Mouse (Mus musculus): ENCODE results near the gene Ifi202b.
"Not testable (repeated sequence)": the region's sequence is repeated elsewhere in the genome, so short reads cannot be mapped to it uniquely, and the experiment has no call there.

The Ifi202b gene

GRCm38 (mm10) chr1:173982694-173983305 lies at the start of gene Ifi202b:
Gene Ifi202b (minus strand): TSS chr1:173982744.
- DNase-seq (ENCODE audit: extremely low spot score, low spot score) = not testable (repeated sequence)

- no peak for DNase-seq (ENCODE audit: extremely low spot score, low spot score)
Observed at GRCm38 (mm10) chr1:174031698-174032097, 49.2 kb upstream of the Ifi202b start, which contains the start of gene Ifi205. Gene Ifi205 (minus strand): TSS chr1:174031810.

- DNase-seq (ENCODE audit: extremely low spot score, low spot score) = not testable (repeated sequence)
Observed at GRCm38 (mm10) chr1:174007050-174007449, 24.5 kb upstream of the Ifi202b start.

- not testable (repeated sequence) for DNase-seq (ENCODE audit: extremely low spot score, low spot score)
Observed at GRCm38 (mm10) chr1:174004352-174005109, 22.0 kb upstream of the Ifi202b start.

- DNase-seq (ENCODE audit: extremely low spot score, low spot score) = no peak
Observed at GRCm38 (mm10) chr1:173995003-173995402, 12.5 kb upstream of the Ifi202b start.

- not testable (repeated sequence) for DNase-seq (ENCODE audit: extremely low spot score, low spot score)
Observed at GRCm38 (mm10) chr1:173981038-173981437, 1.5 kb downstream of the Ifi202b start.

- DNase-seq (ENCODE audit: extremely low spot score, low spot score) = no peak
Observed at GRCm38 (mm10) chr1:173977622-173978021, 4.9 kb downstream of the Ifi202b start.

- DNase-seq (ENCODE audit: extremely low spot score, low spot score) = no peak
Observed at GRCm38 (mm10) chr1:173973111-173973510, 9.4 kb downstream of the Ifi202b start.

- not testable (repeated sequence) for DNase-seq (ENCODE audit: extremely low spot score, low spot score)
Observed at GRCm38 (mm10) chr1:173961491-173961890, 21.1 kb downstream of the Ifi202b start.

GRCm38 (mm10) chr1:173959998-173960397 lies 22.5 kb downstream of the Ifi202b start:
- DNase-seq (ENCODE audit: extremely low spot score, low spot score) = not testable (repeated sequence)

GRCm38 (mm10) chr1:173955839-173956527 lies 26.6 kb downstream of the Ifi202b start:
- not testable (repeated sequence) for DNase-seq (ENCODE audit: extremely low spot score, low spot score)

- no peak for DNase-seq (ENCODE audit: extremely low spot score, low spot score)
Observed at GRCm38 (mm10) chr1:173955071-173955796, 27.3 kb downstream of the Ifi202b start.

GRCm38 (mm10) chr1:173953563-173953962 lies 29.0 kb downstream of the Ifi202b start:
- no peak for DNase-seq (ENCODE audit: extremely low spot score, low spot score)

GRCm38 (mm10) chr1:173949044-173949443 lies 33.5 kb downstream of the Ifi202b start:
- DNase-seq (ENCODE audit: extremely low spot score, low spot score) = not testable (repeated sequence)

- not testable (repeated sequence) for DNase-seq (ENCODE audit: extremely low spot score, low spot score)
Observed at GRCm38 (mm10) chr1:173942780-173943066, 39.8 kb downstream of the Ifi202b start.

- not testable (repeated sequence) for DNase-seq (ENCODE audit: extremely low spot score, low spot score)
Observed at GRCm38 (mm10) chr1:173941924-173942779, 40.4 kb downstream of the Ifi202b start, which contains the start of the genes Mndal and Ifi203. Gene Mndal (minus strand): TSS chr1:173942491. Gene Ifi203 (minus strand): TSS chr1:173942672.

GRCm38 (mm10) chr1:173941522-173941921 lies 41.0 kb downstream of the Ifi202b start:
- not testable (repeated sequence) for DNase-seq (ENCODE audit: extremely low spot score, low spot score)

GRCm38 (mm10) chr1:173919279-173919678 lies 63.3 kb downstream of the Ifi202b start:
- DNase-seq (ENCODE audit: extremely low spot score, low spot score) = not testable (repeated sequence)

GRCm38 (mm10) chr1:173914559-173914958 lies 68.0 kb downstream of the Ifi202b start:
- DNase-seq (ENCODE audit: extremely low spot score, low spot score) = no peak

GRCm38 (mm10) chr1:173913256-173913791 lies 69.2 kb downstream of the Ifi202b start:
- not testable (repeated sequence) for DNase-seq (ENCODE audit: extremely low spot score, low spot score)

Data from neural tube, embryonic 10.5 days (tissue).